Mouse (Mus musculus): ENCODE measurements at regions not wholly inside any gene's neighbourhood (a gene's known extent, or its start where the extent isn't known, plus 50 kb on each side); places are given as distances from the start of the nearest gene placed in this dataset.

DNA sequence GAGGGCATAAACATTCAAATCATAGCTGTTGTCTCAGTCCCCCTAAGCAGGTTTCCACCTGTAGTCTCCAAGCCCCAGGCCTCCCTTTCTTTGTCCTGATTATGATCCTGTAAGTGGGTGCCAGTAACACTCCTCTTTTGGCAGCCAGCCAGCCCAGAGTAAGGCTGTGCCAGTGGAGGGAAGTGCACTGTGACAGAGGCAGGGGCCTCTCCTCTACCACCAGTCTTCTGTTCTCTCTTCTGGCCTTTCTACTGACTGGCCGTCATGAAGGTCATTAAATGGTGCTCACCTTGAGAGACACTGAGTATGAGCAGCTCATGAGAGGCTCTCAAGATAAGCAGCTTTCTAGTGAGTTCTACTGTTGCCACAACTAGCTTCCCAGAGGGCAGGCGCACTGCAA lies 63.5 kb upstream of the Met start:
- H3K4me3 ChIP-seq (ENCODE audit: low read depth, low read length): no peak overlapping the region
- no peak for DNase-seq (ENCODE audit: low spot score)
- no peaks in the 10 kb centered on the region for H3K36me3 ChIP-seq (replicated peaks; ENCODE audit: control insufficient read depth, insufficient read depth, low read length)
- no peak overlapping the region for H3K9ac ChIP-seq (replicated peaks; ENCODE audit: low read depth, low read length)
- H3K9me3 ChIP-seq (replicated peaks; ENCODE audit: control insufficient read depth, low read length): no peaks in the 10 kb centered on the region
- no peaks in the 10 kb centered on the region for H3K27me3 ChIP-seq (ENCODE audit: control insufficient read depth, insufficient read depth, low read length)
- no peak overlapping the region for H3K27ac ChIP-seq (ENCODE audit: low read depth)
- TF ChIP-seq EP300 (IDR thresholded peaks at IDR 0.05; ENCODE audit: low read depth): no peak
- no peak for TF ChIP-seq CTCF (IDR thresholded peaks at IDR 0.05; ENCODE audit: low read depth)
- 44% methylated on average over 2 of the region's 2 CpGs for WGBS
- no peaks in the 10 kb centered on the region for H3K4me1 ChIP-seq (ENCODE audit: control insufficient read depth, insufficient read depth)
- no peak overlapping the region for H3K4me2 ChIP-seq (ENCODE audit: low read depth, low read length)
- ATAC-seq (ENCODE audit: insufficient read depth, low read depth): peak; percentile 62; the same call in 1 of the 2 replicates

GRCm38 (mm10) chr6:17408094-17408493 lies 55.5 kb upstream of the Met start:
- no peaks in the 10 kb centered on the region for H3K27me3 ChIP-seq (ENCODE audit: control insufficient read depth, insufficient read depth, low read length)
- WGBS: 89% methylated on average over 1 of the region's 1 CpGs
- H3K4me3 ChIP-seq (ENCODE audit: low read depth, low read length): no peak overlapping the region
- DNase-seq (ENCODE audit: low spot score) (no peak), ATAC-seq (ENCODE audit: insufficient read depth, low read depth) (no peak)
- H3K27ac ChIP-seq (ENCODE audit: low read depth): no peak overlapping the region
- no peak for TF ChIP-seq CTCF (IDR thresholded peaks at IDR 0.05; ENCODE audit: low read depth)
- no peak overlapping the region for H3K4me2 ChIP-seq (ENCODE audit: low read depth, low read length)
- no peaks in the 10 kb centered on the region for H3K9me3 ChIP-seq (replicated peaks; ENCODE audit: control insufficient read depth, low read length)
- no peaks in the 10 kb centered on the region for H3K4me1 ChIP-seq (ENCODE audit: control insufficient read depth, insufficient read depth)
- H3K9ac ChIP-seq (replicated peaks; ENCODE audit: low read depth, low read length): no peak overlapping the region
- no peaks in the 10 kb centered on the region for H3K36me3 ChIP-seq (replicated peaks; ENCODE audit: control insufficient read depth, insufficient read depth, low read length)

GRCm38 (mm10) chr6:17409703-17410408 lies 53.7 kb upstream of the Met start:
- 66% methylated on average over 9 of the region's 9 CpGs for WGBS
- no peak overlapping the region for H3K9ac ChIP-seq (replicated peaks; ENCODE audit: low read depth, low read length)
- no peak overlapping the region for H3K4me3 ChIP-seq (ENCODE audit: low read depth, low read length)
- TF ChIP-seq CTCF (IDR thresholded peaks at IDR 0.05; ENCODE audit: low read depth): no peak
- no peak for TF ChIP-seq EP300 (IDR thresholded peaks at IDR 0.05; ENCODE audit: low read depth)
- no peak for ATAC-seq (ENCODE audit: insufficient read depth, low read depth)
- H3K27ac ChIP-seq (ENCODE audit: low read depth): no peak overlapping the region
- no peak for DNase-seq (ENCODE audit: low spot score)
- no peaks in the 10 kb centered on the region for H3K36me3 ChIP-seq (replicated peaks; ENCODE audit: control insufficient read depth, insufficient read depth, low read length)
- H3K27me3 ChIP-seq (ENCODE audit: control insufficient read depth, insufficient read depth, low read length): no peaks in the 10 kb centered on the region
- no peak overlapping the region for H3K4me2 ChIP-seq (ENCODE audit: low read depth, low read length)
- no peaks in the 10 kb centered on the region for H3K9me3 ChIP-seq (replicated peaks; ENCODE audit: control insufficient read depth, low read length)
- no peaks in the 10 kb centered on the region for H3K4me1 ChIP-seq (ENCODE audit: control insufficient read depth, insufficient read depth)

GRCm38 (mm10) chr6:17410409-17410722 lies 53.2 kb upstream of the Met start:
- Histone ChIP-seq H3K9me3 (replicated peaks; ENCODE audit: control insufficient read depth, low read length) (no peaks in the 10 kb centered on the region), H3K4me2 (ENCODE audit: low read depth, low read length) (no peak overlapping the region), H3K4me3 (ENCODE audit: low read depth, low read length) (no peak overlapping the region), H3K27ac (ENCODE audit: low read depth) (no peak overlapping the region), H3K9ac (replicated peaks; ENCODE audit: low read depth, low read length) (no peak overlapping the region), H3K27me3 (ENCODE audit: control insufficient read depth, insufficient read depth, low read length) (no peaks in the 10 kb centered on the region), H3K4me1 (ENCODE audit: control insufficient read depth, insufficient read depth) (no peaks in the 10 kb centered on the region), H3K36me3 (replicated peaks; ENCODE audit: control insufficient read depth, insufficient read depth, low read length) (no peaks in the 10 kb centered on the region)
- TF ChIP-seq EP300 (IDR thresholded peaks at IDR 0.05; ENCODE audit: low read depth): no peak
- TF ChIP-seq CTCF (IDR thresholded peaks at IDR 0.05; ENCODE audit: low read depth): no peak
- ATAC-seq (ENCODE audit: insufficient read depth, low read depth) (no peak), DNase-seq (ENCODE audit: low spot score) (no peak)
- WGBS: 45% methylated on average over 4 of the region's 4 CpGs

Data from heart, postnatal 0 days (tissue).